Mouse (Mus musculus): ENCODE measurements around the gene Nxnl2.
A peak's percentile ranks its signal among the peaks of the same experiment; 100 is the strongest.

Nxnl2 gene

GRCm38 (mm10) chr13:51170691-51171680 lies at the start of gene Nxnl2:
Nxnl2 (plus strand) TSS chr13:51171022.
- DNase-seq (ENCODE audit: low spot score in 2 of 2): peak; percentile 24 to 33

- DNase-seq (ENCODE audit: low spot score in 2 of 2): no peak
These were observed 48.9 kb upstream of the Nxnl2 start for GRCm38 (mm10) chr13:51121966-51122365.

GRCm38 (mm10) chr13:51122771-51123170 lies 48.1 kb upstream of the Nxnl2 start:
- DNase-seq (ENCODE audit: low spot score in 2 of 2): no peak

- DNase-seq (ENCODE audit: low spot score in 2 of 2): no peak
These were observed 45.5 kb upstream of the Nxnl2 start for GRCm38 (mm10) chr13:51125357-51125756.

- DNase-seq (ENCODE audit: low spot score in 2 of 2): no peak
These were observed 42.9 kb upstream of the Nxnl2 start for GRCm38 (mm10) chr13:51127906-51128305.

- DNase-seq (ENCODE audit: low spot score in 2 of 2): no peak
These were observed 42.4 kb upstream of the Nxnl2 start for GRCm38 (mm10) chr13:51128417-51128816.

GRCm38 (mm10) chr13:51131179-51131578 lies 39.6 kb upstream of the Nxnl2 start:
- no peak for DNase-seq (ENCODE audit: low spot score in 2 of 2)

- no peak for DNase-seq (ENCODE audit: low spot score in 2 of 2)
These were observed 34.5 kb upstream of the Nxnl2 start for GRCm38 (mm10) chr13:51136315-51136714.

GRCm38 (mm10) chr13:51136996-51137701 lies 33.7 kb upstream of the Nxnl2 start:
- DNase-seq (ENCODE audit: low spot score in 2 of 2): no peak

GRCm38 (mm10) chr13:51137702-51138031 lies 33.2 kb upstream of the Nxnl2 start:
- DNase-seq (ENCODE audit: low spot score in 2 of 2): no peak

GRCm38 (mm10) chr13:51147106-51147505 lies 23.7 kb upstream of the Nxnl2 start:
- no peak for DNase-seq (ENCODE audit: low spot score in 2 of 2)

- DNase-seq (ENCODE audit: low spot score in 2 of 2): no peak
These were observed 17.7 kb upstream of the Nxnl2 start for GRCm38 (mm10) chr13:51152966-51153669.

GRCm38 (mm10) chr13:51153670-51154030 lies 17.2 kb upstream of the Nxnl2 start:
- DNase-seq (ENCODE audit: low spot score in 2 of 2): no peak

- DNase-seq (ENCODE audit: low spot score in 2 of 2): no peak
These were observed 15.4 kb upstream of the Nxnl2 start for GRCm38 (mm10) chr13:51155178-51156013.

GRCm38 (mm10) chr13:51156014-51156386 lies 14.8 kb upstream of the Nxnl2 start:
- no peak for DNase-seq (ENCODE audit: low spot score in 2 of 2)

GRCm38 (mm10) chr13:51157291-51157690 lies 13.5 kb upstream of the Nxnl2 start:
- no peak for DNase-seq (ENCODE audit: low spot score in 2 of 2)

GRCm38 (mm10) chr13:51161672-51162071 lies 9.2 kb upstream of the Nxnl2 start:
- no peak for DNase-seq (ENCODE audit: low spot score in 2 of 2)

- no peak for DNase-seq (ENCODE audit: low spot score in 2 of 2)
These were observed 8.6 kb upstream of the Nxnl2 start for GRCm38 (mm10) chr13:51162246-51162645.

- DNase-seq (ENCODE audit: low spot score in 2 of 2): no peak
These were observed 4.1 kb upstream of the Nxnl2 start for GRCm38 (mm10) chr13:51166711-51167110.

- DNase-seq (ENCODE audit: low spot score in 2 of 2): no peak
These were observed 607 bp upstream of the Nxnl2 start for GRCm38 (mm10) chr13:51170215-51170614.

- DNase-seq (ENCODE audit: low spot score in 2 of 2): no peak
These were observed 1.8 kb downstream of the Nxnl2 start for GRCm38 (mm10) chr13:51172601-51173000.
